Mouse (Mus musculus): ENCODE results near the gene Gse1.
A peak's percentile ranks its signal among the peaks of the same experiment; 100 is the strongest.

The Gse1 gene

DNA sequence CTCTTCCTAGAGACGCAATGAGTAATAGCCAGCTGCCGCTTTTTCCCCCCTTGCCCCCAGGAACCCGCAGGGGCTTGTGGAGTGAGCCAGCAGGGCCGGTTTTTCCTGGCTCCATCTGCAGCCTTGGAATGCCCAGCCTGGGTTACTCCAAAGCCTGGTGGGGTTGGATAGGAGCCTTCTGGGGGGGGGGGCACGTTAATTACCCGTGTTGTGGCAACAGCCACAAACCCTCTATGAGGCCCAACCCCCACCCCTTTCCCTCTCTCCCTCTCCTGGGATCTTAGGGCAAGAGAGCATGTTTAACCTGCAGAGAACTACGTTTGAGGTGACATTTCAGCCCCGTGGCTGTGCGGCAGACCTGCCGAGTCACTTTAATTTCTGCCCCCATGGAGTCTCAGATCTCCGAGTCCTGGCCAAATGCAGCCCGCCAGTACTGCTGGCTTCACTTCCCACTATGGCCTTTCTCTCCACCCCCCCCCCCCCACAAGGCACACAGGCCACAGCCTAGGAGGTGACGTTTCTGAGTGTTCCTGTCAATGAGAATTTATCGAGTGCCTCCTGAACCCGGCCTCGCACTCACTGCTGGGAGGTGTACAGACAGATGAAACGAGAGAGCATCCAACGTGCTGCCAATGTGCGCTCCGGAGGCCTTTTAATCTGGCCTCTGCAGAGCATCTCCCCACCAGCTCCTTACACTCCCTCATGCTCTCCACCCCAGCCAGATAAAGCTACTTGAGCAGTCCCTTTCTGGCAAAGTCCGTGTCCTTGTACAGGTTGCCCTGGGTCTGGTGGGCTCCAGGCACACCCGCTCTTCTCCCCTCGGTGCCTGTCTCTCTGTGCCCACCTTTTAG, 311.7 kb downstream of the Gse1 start:
- no peak for DNase-seq

DNA sequence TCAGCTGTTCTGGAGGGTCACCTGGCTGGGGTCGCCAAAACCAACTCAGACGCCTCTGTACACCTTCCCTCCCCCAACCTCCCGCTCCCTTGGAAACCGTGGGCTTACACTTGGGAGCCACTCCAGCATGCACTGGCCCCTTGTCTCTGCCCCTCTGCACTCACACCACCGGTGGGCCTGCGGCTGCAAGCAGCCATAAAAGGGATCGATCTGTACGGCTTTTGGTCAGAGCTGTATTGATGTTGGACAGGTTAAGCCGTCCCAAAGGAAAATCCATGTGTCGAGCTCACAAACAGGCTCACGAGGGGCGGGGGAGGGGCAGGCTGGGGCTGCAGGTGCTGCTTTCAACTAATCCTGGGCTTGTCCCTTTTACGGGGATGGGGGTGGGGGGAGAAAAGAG, 314.7 kb downstream of the Gse1 start:
- DNase-seq, result no peak

DNA sequence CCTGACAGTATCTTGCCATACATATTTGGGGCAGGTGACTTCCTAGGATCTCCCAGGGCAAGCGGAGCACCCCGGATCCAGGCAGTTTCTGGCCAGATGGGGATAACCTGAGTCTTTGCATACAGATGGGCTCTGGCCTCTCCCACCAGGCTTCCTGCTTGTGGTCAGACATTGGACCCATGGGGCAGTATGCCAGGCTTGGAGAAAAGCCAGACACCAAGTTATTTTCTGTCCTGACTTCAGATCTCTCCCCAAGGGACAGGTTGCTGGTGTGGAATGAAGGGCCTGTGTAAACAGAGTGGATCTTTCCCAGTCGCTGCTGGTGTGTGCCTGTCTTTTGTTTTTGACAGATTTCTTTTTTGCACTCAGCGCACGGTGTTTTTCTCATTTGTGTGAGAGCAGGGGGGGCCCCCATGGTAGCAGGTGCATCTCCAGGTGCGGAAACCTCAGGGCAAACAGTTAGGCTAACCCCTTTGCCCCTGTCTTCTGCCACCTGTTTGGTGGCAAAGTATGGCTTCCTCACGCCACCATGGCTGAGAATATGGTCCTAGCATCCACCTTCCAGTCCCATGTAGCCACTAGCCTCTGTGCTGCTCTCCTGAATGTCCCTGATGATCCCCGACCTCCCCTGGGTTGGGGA, 315.3 kb downstream of the Gse1 start:
- no peak for DNase-seq

DNA sequence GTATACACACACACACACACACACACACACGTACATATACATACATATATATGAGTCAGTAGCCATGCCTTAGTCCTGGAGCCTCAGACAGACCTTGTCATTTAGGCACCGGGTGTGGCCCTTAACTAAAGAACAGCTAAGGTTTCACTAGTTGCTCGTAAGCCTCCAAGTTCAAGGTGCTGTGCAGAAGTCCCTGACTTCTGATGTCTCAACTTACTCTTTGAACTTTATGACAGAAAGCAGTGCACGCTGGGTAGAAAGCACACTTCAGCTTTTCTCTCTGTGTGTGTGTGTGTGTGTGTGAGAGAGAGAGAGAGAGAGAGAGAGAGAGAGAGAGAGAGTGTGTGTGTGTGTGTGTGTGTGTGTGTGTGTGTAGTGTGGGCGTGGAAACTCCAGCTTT, 315.9 kb downstream of the Gse1 start:
- no peak for DNase-seq

DNA sequence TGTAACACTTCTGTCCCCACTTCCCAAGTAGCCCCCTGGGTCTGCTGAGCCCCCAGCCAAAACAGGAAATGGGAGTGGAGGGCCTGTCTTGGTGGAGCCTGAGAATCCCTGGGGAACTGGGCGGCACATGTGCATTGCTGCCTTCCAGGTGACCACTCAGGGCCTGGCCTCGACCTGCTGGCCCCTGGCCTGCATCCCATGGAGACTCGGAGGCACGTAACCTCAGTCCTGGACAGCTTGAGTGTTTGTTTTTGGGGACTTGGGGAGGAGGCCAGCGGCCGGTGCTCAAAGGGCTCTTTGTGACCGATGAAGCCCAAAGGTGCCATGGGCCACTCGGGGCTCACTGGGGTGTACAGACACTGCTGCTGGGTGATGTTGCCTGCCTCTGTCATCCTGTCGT, 319.3 kb downstream of the Gse1 start:
- DNase-seq, result no peak

DNA sequence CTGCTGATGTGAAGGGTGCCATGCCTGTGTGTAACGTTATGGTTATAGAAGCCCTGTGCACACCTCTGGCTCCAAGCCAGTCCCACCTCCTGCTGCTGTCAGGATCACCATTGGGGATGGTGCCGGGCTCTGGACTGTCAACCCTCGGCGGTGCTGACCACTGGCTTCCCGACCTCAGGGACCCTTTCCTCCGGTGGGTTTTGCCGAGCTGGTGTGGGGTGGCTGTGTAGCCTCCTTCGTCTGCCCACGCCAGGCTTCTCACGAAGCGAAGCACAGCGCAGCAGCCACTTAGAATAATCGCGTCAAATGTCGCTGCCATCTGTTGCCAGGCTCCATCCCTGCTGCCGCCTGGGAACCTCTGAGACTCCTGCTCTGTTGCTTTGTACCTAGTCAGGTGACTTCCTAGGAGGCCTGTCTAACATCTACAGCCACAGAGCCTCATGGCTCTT, 320.1 kb downstream of the Gse1 start:
- peak; percentile 72 for DNase-seq

DNA sequence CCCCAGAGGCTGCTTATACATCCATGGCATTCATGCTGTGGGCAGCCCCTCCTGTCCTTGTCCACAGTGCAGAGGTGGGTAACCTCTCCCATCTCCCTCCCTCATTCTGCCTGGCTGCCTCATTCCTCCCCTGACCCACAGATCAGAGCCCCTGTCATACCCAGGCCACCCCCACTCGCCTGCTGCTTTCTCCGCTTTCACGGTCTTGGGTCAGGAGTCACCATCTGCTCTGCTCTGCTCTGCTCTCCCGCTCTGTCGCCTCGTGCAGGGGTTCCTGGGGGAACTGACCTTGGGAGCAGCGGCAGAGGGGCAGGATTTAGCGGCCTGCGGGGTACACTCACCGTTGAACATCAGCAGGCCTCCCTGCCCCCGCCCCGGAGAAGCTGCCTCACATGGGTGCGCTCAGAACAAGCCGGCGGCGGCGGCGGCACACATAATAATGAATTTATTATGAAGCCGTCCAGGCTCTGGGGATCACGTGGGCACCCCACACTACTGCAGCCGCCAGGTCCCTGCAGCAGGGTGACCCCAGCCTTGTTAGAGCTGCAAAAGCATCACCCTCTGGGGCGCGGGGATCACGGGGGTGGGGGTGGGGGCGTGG, 321.2 kb downstream of the Gse1 start:
- peak; percentile 75 for DNase-seq

DNA sequence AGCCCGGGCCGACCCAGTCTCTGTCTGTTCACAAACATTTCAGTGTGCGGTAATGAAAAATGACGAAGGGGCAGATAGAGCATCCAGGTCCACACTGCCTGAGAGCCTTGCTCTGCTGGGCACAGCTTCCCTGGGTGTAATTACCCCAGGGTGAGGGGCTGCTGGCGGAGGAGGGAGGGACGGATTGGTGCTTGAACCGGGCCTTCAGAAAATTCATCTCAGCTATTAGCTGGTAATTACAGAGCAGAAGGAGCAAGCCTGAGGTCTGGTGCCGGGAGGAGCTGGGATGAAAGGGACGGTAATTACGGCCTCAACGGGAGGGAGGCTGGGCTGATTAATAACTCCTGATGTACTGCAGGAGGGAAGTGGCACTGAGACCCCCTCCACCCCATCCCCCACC, 321.7 kb downstream of the Gse1 start:
- DNase-seq, result no peak

DNA sequence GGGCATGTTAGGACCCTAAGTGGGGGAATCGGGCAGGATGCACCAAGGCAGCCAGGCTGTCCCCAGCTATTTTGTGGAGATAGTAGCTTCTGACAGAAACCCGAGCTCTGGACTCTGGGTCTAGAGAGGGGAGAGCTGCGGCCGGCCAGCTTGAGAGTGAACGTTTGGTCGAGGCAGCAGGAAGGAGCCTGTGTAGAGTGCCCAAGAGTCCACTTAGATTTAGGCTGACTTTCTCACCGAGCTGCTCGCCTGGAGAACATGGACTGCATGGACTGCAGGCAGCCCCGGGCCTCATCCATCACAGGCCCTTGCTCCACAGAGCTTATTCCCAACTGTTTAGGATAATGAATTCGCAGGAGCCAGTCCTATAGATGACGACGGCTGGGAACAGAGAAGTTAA, 322.2 kb downstream of the Gse1 start:
- no peak for DNase-seq

DNA sequence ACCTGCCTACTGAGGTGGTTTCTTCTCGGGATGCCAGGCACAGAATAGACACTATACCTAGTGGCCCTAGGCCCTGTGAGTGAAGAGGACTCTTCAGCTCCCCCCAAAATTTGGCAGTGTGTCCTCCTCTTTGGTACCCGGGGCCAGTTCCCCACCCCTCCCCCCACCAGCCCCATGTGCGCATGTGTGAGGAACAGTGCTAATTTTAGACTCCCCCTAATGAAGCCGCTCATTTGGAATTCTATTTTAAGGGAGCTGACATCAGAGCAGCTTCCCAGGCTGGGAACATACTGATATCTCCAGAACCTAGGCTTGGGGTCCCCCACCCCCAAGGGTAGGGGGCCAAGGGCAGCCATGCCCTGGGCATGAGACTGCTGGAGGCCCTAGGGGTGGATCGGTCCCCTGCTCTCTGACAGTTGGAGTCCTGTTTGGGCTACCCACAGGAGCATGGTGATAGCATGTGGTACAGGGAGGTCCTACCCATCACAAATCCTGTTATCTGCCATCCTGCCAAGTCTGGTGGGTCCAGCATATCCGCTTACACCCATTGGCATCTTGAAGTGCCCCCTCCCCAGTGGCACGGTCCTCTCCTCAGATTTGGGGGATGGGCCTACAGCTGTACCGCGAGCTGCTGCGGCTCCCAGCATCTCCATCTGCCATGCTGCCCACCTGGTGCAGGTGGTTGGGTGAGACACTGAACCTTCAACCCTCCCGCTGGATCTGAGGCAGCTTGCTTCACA, 322.9 kb downstream of the Gse1 start:
- no peak for DNase-seq

DNA sequence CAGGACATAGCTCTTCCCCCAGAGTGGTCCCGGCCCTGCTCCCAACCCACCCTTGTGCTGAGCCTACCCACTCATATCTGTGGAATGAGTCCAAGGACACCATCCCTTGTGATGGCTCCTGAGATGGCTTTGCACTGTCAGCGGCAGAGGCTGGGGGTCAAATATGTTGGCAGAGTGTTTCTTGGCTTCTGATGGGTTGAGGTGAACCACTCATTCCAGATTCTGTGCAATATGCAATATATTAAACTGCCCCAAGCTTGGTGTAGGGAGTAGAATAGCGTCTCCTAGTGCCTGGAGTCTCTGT, 323.4 kb downstream of the Gse1 start:
- DNase-seq, result no peak

DNA sequence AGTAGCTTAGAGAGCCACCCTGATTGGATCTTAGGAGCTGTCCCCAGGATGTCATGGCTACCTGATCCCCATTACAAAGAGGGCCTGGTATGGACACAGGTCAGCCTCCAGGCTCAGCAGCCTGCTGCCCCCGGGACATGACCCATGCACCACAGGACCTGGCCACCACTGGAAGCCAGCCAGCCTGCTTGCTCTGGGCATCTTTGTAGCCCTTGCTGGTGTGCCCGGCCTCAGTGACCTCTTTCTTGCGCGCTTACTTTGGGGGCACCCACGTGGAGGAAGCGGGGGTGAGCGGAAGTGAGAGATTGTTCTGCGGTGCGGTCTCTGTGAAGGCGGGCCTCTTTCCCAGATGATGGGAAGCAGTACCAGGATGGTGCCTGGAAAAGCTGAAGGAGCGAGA, 324.3 kb downstream of the Gse1 start:
- no peak for DNase-seq

DNA sequence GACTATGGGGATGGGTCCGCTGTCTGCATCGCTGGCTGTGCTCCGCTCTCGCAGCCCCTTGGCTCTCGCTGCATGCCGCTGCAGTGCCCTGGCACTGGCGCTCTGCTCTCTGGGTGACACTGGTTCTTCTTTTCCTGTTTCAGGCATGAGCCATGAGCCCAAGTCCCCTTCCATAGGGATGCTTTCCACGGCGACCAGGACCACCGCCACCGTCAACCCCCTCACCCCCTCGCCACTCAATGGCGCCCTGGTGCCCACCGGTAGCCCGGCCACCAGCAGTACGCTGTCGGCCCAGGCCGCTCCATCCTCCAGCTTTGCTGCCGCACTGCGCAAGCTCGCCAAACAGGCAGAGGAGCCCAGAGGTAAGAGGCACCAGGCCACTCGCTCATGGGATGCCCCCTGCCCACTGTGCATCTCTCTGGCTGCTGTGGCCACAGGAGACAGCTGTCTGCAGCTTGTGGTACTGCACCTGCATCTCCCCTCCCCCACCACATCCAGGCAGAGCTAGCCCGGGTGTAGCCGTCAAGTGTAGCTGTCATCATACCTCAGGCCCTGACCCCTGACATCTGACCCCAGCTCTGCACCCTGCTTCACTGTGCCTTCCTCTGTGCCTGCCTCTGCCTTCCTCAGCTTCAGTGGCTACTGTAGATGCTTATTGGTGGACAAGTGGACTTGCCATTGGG, 325.3 kb downstream of the Gse1 start:
- no peak for DNase-seq

DNA sequence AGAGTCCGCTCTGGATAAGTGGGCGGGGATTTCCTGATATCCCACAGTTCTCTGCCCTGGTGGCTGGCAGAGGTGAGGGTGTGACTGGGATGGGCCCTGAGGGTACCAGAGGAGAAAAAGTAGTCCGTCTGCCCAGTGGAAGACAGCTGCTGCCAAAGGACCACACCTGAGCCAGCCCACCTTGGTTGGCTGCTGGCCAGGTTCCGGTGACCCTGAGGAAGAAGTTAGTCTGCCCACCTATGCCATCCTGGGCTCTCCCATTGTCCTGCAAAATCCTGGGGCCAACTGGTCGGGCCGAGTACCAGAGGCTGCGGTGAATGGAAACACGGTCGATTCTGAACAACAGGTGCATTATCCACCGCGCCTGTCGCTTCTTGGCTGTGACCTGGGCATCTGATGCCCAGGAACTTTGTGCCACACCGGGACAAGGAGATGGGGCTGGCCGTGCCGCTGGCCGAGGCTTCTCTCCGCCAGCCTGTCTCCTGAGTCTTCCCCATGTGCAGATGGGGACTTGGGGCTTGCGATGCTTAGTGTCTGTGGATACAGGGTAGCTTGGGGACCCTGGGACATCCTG, 326.3 kb downstream of the Gse1 start:
- DNase-seq, result no peak

DNA sequence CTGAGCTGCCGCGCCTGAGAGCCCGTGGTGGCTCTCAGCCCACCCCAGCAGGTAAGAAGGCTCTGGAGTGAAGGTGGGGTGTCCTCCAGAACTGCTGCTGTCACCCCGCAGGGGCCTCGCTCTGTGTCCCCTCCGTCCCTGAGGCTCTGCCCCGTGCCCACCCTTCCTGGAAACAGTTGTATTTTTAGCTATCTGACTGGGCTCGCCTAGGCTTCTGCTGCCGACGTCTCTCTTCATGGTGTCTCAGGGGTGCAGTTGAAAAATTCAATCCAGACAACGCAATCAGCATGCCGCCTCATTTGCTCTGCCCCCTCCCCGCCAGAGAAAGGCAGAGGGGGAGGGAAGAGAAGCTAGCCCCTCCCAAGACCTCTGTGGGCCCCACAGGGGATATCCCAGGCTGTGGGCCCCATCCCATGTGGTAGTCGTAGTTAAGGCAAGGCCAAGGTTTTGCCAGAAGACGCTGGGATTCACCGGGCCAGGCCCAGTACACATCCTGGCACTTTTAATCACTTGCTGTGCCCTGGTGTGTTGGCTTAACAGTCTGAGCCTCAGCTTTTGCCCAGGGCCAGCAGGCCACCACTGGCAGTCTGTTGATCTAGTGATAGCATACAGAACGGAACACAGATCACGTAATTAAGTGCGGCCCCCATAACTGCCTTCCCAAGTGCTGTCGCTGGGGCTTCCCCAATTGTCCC, 328.1 kb downstream of the Gse1 start:
- DNase-seq, result no peak

DNA sequence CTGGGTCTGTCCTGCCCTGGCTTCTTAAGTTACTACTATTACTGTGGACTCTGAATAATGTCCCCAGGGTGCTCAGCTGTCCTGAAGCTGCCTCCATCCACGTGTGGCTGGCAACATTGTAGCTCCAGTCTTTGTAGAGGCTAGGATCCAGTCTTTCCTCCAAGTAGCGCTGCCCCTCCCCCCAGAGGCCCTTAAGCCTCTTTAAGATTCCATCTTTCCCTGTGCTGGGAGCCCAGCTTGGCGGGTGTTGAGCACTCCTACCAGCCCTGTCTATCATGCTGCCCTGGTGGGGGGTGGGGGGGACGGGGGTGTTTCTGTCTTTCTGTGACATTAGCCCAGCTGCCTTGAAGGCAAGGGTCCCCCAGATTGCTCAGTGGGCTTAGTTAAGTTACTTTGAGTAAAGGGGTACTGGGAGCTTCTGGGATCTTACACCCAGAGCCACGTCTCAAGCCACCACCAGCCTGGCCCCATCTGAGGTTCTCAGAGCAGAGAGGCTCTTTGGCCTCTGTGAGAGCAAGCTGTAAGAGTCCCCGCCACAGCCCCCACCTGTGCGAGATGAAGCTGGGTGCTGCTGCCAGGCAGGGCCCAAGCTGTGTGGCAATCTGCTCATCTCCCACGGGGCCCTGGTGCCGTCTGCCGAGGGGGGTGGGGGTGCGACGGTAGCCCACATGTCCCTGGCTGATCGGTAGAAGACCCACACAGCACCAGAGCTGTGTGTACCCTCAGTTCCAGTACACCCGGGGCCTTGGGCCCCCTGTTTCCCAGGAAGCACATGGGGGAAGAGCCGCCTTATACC, 329.1 kb downstream of the Gse1 start:
- DNase-seq, result peak; percentile 86

DNA sequence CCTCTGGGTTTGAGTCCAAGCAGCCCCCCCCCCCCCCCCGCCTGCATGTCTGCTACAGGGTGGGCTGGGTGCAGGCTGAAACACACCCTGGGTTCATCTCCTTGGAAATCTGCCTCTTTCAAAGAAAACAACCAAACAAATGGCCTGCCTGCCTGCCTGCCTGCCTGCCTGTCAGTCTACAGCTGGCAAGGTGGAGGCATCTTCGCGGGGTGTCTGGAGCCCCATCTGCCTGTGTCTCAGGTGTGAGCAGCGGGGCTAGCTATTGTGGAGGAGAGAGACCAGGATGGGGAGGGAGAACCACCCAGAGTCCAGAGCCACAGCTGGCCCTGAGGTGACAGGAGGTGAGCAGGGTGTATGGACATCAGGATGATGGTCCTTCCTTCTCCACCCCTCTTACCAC, 329.9 kb downstream of the Gse1 start:
- no peak for DNase-seq

DNA sequence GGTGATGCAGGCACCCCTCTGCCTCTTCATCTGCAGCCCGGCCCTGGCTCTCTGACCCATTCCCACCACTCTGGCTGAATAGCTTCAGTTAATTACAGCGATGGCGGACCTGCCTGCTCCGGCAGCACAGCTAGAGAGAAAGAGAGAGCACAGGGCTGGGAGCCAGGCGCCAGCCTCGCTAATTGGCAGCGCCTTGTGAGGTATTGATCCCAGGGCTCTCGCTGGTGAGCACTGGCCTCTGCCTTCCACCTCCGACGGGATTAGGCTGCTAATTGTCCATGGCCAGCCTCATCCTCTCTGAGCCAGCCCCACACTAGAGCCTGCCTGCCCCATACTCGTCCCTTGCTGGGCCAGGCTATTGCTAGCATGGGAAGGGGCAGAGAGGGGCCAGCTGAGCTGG, 331.4 kb downstream of the Gse1 start:
- no peak for DNase-seq

DNA sequence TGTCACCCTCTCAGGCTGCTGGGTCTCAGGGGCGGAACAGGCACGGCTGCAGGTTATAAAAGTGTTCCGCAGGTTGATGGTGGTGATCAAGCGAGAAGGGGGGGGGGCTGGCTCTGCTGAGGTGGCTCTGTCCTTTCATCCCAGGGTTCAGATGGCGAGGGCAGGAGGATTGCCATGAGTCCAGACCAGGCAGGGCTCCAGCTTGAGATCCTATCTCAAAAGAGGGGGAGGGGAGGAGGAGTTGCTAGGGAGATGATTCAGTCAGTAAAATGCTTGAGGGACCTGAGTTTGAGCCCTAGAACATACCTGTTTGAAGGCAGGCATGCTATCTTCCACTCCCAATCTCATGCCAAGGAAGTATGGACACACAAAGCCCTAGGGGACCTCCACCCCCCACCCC, 332.3 kb downstream of the Gse1 start:
- DNase-seq, result no peak

DNA sequence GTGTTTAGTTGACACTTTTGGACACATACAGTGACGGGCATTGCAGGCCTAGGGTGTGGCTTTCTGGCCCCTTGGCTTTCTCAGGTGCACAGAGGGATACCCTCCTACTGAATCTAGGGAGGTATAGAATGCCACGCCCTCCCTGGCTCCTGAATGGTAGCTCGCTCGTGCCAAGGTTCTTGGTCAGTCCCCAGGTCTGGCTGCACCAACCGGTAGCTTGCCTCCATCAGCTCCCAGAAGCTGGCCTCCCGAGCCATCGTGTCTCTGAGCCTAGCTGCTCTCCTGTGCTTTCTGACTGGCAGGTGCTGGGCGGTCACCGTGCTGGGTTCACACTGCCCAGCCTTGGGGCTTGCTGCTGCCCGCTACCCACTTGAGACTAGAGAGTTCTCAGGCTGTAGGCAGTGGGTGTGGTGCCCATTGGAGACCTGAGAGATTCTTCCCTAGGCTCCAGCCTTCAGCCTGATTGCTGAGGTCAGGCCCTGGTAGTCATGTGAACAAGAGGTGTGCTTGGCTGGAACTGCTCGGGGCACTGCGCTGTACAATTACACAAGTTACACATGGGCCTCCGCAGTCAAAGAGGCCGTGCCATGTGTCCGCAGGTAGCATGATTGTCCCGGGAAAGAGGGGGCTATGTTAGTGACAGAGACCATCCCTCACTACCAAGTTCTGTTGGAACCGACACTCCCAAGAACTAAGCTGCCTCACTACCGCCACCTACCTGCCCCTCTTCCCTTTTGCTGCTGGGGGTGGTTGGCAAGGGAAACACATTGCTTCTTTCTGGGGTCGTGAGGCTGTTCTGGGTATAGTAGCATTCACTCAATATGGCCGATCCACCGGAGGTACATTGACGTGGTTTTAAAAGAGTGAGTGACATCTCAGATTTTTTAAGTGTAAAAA, 333.5 kb downstream of the Gse1 start:
- DNase-seq, result no peak
